Mouse (Mus musculus) lung, adult 2 months (tissue): ENCODE results near the gene Rinl. TPM values are rescaled to one million over a fixed set of nuclear protein-coding genes. Genes with fewer than 3 reads are reported as not detected.

Experiments used
- DNase-seq: peaks from one replicate; pipeline ENCODE4 v3.0.0; 2022
- H3K4me1 ChIP-seq: fragments of 200-500 bp; 2 replicates; pipeline ENCODE4 v1.6.1; 2011; ENCODE audit warnings: low read length; ENCODE audit not compliant: control insufficient read depth, insufficient read depth
- H3K4me3 ChIP-seq: fragments of 200-500 bp; replicated peaks from 2 replicates; pipeline ENCODE3; 2011; ENCODE audit warnings: low read depth, mild to moderate bottlenecking, control low read depth, low read length; ENCODE audit errors: extremely low read depth
- CTCF ChIP-seq: fragments of 200-500 bp; IDR thresholded peaks from 2 replicates; pipeline ENCODE4 v1.5.1; 2011; ENCODE audit warnings: mild to moderate bottlenecking, low read length, control low read depth; ENCODE audit not compliant: insufficient read depth
- POLR2A ChIP-seq: fragments of 200-500 bp; IDR thresholded peaks from 2 replicates; pipeline ENCODE4 v1.6.1; 2011; ENCODE audit warnings: low read depth, mild to moderate bottlenecking, control low read depth, low read length, borderline replicate concordance; ENCODE audit errors: extremely low read depth
- WGBS: fragments of 180-500 bp; shearing (Covaris S2); methylation state at CpG from one replicate; pipeline ENCODE4 v1.1.7; 2018; 5-methylcytosine and 5-hydroxymethylcytosine counted together
- polyA plus RNA-seq: library from polyadenylated mRNA; depleted of rRNA; stranded (reverse); fragments of >200 nt; gene quantifications from 2 replicates; pipeline ENCODE4 v1.2.3, GENCODE M21; 2012; rRNA removed

The Rinl gene
- polyA plus RNA-seq, 1 experiment = 14.5 TPM

DNA sequence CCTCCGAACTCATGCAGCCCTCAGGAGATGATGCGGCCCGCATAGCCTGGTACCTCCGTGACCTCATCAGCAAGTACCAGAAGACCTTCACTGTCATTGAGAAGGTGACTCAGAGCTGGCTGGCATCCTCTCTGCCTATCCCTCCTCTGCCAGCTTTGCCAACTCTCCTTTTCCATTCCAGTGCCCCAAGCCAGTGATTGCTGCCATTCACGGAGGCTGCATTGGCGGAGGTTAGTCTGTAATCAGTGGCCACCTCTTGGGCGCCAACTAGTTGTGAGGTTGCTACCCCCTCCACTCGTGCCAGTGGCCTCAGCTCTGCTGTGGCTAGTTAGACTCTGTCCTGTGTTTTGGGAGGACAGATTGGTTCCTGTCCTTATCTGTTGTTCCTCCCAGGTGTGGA lies 41.1 kb downstream of the Rinl start:
- WGBS = 84% methylated on average over 8 of the region's 8 CpGs
- DNase-seq = no peak
- H3K4me1 ChIP-seq = peaks cover 7% of the 10 kb centered on the region; the same call in 1 of the 2 replicates
- TF ChIP-seq POLR2A (no peak), CTCF (no peak)
- H3K4me3 ChIP-seq = no peak overlapping the region

GRCm38 (mm10) chr7:28830981-28831380 lies 42.2 kb downstream of the Rinl start:
- Histone ChIP-seq H3K4me3 (no peak overlapping the region), H3K4me1 (peaks cover 6% of the 10 kb centered on the region; the same call in 1 of the 2 replicates)
- no peak for DNase-seq
- TF ChIP-seq POLR2A (no peak), CTCF (no peak)
- 72% methylated on average over 5 of the region's 5 CpGs for WGBS

DNA sequence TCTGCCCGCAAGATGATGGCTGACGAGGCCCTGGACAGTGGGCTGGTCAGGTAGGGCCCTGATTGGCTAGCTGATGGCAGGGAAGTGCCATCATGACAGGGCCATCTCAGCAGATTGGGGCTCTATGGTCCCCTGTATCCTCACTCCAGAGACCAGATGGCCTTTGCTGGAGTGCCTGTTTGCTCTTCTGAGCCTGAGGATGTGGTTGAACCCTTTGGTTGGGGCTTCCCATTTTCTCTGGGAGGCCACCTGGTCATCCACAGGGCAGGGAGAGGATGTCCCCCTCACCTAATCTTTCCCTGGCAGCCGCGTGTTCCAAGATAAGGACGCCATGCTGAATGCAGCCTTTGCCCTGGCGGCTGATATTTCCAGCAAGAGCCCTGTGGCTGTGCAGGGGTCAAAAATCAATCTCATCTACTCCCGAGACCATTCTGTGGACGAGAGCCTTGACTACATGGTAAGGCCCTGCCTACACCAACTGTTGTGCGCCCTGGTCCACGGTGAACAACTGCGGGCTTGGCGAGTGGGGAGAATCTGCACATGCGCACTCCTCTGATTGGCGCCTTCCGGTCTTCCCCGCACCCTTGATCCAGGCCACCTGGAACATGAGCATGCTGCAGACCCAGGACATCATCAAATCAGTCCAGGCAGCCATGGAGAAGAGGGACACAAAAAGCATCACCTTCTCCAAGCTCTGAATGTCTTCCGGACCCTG lies 42.8 kb downstream of the Rinl start:
- no peak for DNase-seq
- no peak overlapping the region for H3K4me3 ChIP-seq
- 85% methylated on average over 17 of the region's 17 CpGs for WGBS

GRCm38 (mm10) chr7:28832137-28832536 lies 43.4 kb downstream of the Rinl start:
- no peak overlapping the region for H3K4me3 ChIP-seq
- 36% methylated on average over 6 of the region's 6 CpGs for WGBS
- no peak for DNase-seq

More for the DNA sequence above, 42.8 kb downstream of the Rinl start:
- TF ChIP-seq CTCF (no peak), POLR2A (no peak)
- H3K4me1 ChIP-seq = peaks cover 3% of the 10 kb centered on the region; the same call in 1 of the 2 replicates

GRCm38 (mm10) chr7:28833723-28834347 lies 45.1 kb downstream of the Rinl start, which contains the start of gene Lgals4:
Lgals4 (plus strand) TSS chr7:28833854.
- H3K4me3 ChIP-seq = no peak within 1 kb of the TSS
- peaks cover 2% of the 10 kb centered on the region; the same call in 1 of the 2 replicates for H3K4me1 ChIP-seq
- no peak for DNase-seq
- WGBS = 82% methylated on average over 6 of the region's 6 CpGs
- TF ChIP-seq POLR2A (no peak), CTCF (no peak)

More at GRCm38 (mm10) chr7:28832137-28832536, 43.4 kb downstream of the Rinl start:
- no peak; the same call in 1 of the 2 replicates for TF ChIP-seq POLR2A
- peaks cover 2% of the 10 kb centered on the region; the same call in 1 of the 2 replicates for H3K4me1 ChIP-seq

DNA sequence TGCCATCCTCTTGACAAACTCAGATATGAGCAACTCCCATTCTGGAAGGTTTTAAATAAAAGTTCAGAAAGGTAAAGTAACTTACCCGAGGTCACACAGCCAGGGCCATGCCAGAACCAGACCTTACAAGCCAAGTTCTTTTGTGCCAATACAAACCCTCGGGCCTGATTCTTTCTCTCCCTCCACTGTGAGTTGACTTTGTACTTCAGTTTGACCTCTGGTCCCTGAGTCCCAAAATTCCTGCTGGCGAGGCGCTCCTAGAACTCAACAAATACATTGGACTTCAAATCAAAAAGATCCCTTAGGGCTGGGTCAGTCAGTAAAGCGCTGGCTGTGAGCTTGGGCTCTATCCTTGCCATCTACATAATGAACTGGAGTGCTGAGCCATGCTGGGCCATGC lies 48.2 kb downstream of the Rinl start:
- no peak for TF ChIP-seq POLR2A
- no peak for TF ChIP-seq CTCF
- Histone ChIP-seq H3K4me3 (no peak overlapping the region), H3K4me1 (peaks cover 2% of the 10 kb centered on the region; the same call in 1 of the 2 replicates)
- WGBS = 82% methylated on average over 5 of the region's 5 CpGs
- no peak for DNase-seq

DNA sequence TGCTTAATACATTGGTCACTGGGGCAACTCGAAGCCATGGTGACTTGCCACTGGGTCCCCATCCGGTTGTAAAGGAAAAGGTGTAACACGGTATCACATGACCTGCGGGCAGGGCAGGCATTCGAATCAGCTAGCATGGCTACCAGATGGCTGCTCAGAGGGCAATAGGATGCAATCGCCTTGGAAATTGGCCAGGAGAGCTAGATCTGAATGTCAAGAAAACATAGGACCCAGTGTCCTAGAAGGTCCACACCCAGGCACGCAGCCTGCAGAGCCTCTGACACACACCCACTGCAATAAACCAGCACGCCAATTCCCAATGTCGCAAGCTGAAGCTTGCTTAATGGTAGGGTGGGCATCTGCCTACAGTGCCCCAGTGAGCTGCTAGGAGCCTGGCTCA lies 49.6 kb downstream of the Rinl start:
- H3K4me3 ChIP-seq = no peak overlapping the region
- H3K4me1 ChIP-seq = no peaks in the 10 kb centered on the region
- DNase-seq = no peak
- TF ChIP-seq CTCF (no peak), POLR2A (no peak)
- whole genome bisulfite sequencing = 78% methylated on average over 9 of the region's 9 CpGs

DNA sequence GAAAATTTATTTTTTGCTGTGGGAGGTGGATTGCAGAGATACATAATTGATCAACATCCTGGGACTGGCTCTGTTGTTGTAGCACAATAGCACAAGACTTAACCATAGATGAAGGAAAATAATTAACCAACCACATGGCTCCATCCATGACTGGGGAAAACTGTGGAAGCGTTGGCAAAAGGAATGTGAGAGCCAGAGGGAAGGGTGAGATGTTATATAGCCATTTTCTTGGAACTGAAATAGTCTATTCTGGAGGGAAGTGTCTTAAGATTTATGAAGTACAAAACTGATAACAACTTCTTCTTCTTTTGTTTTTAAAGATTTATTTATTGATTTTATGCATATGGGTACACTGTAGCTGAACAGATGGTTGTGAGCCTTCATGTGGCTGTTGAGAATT lies 58.5 kb downstream of the Rinl start:
- Histone ChIP-seq H3K4me1 (no peaks in the 10 kb centered on the region), H3K4me3 (no peak overlapping the region)
- WGBS = 64% methylated on average over 1 of the region's 1 CpGs
- TF ChIP-seq POLR2A (no peak), CTCF (no peak)
- no peak for DNase-seq

Other genes with a start within 250 kb of the Rinl start
- 27.0 TPM in 1 of 2 replicates, not detected in the other for gene Sycn, start 248.1 kb upstream of the Rinl start, polyA plus RNA-seq
- gene Nccrp1, start 241.7 kb upstream of the Rinl start, polyA plus RNA-seq = 0.53 and 27.0 TPM in 2 replicates
- 93.9 and 112 TPM in 2 replicates for gene Samd4b, start 190.8 kb upstream of the Rinl start, polyA plus RNA-seq
- 66.7 and 76.0 TPM in 2 replicates for gene Pak4, start 190.8 kb upstream of the Rinl start, polyA plus RNA-seq
- gene Acp7, start 157.6 kb upstream of the Rinl start, polyA plus RNA-seq = 0.41 and 16.5 TPM in 2 replicates
- 3.7 and 3.8 TPM in 2 replicates for gene Fbxo27, start 96.1 kb upstream of the Rinl start, polyA plus RNA-seq
- gene Fbxo17, start 72.2 kb upstream of the Rinl start, polyA plus RNA-seq = 6.1 and 7.0 TPM in 2 replicates
- 45.9 and 57.2 TPM in 2 replicates for gene Mrps12, start 47.1 kb upstream of the Rinl start, polyA plus RNA-seq
- 13.6 and 15.8 TPM in 2 replicates for gene Sars2, start 47.0 kb upstream of the Rinl start, polyA plus RNA-seq
- gene Ccer2, start 32.8 kb upstream of the Rinl start, polyA plus RNA-seq = not detected in 2 replicates
- 84.9 and 102 TPM in 2 replicates for gene Sirt2, start 22.2 kb upstream of the Rinl start, polyA plus RNA-seq
- 48.5 and 49.2 TPM in 2 replicates for gene Nfkbib, start 21.5 kb upstream of the Rinl start, polyA plus RNA-seq
- gene Hnrnpl, start 19.6 kb downstream of the Rinl start, polyA plus RNA-seq = 166 and 244 TPM in 2 replicates
- gene Ech1, start 36.2 kb downstream of the Rinl start, polyA plus RNA-seq = 201 and 250 TPM in 2 replicates
- gene Lgals4, start 44.9 kb downstream of the Rinl start, polyA plus RNA-seq = 19.0 and 25.5 TPM in 2 replicates
- 2.2 and 314 TPM in 2 replicates for gene Lgals7, start 74.9 kb downstream of the Rinl start, polyA plus RNA-seq
- 0.05 and 1.3 TPM in 2 replicates for gene Capn12, start 92.5 kb downstream of the Rinl start, polyA plus RNA-seq
- 314 and 324 TPM in 2 replicates for gene Actn4, start 173.4 kb downstream of the Rinl start, polyA plus RNA-seq
- 175 and 234 TPM in 2 replicates for gene Eif3k, start 192.9 kb downstream of the Rinl start, polyA plus RNA-seq
- gene Map4k1, start 193.1 kb downstream of the Rinl start, polyA plus RNA-seq = 16.7 and 17.0 TPM in 2 replicates